Mouse (Mus musculus): ENCODE data around the gene 2310009B15Rik. TPM values are rescaled to one million over a fixed set of nuclear protein-coding genes. Genes with fewer than 3 reads are reported as not detected.

The 2310009B15Rik gene
- polyA plus RNA-seq, 1 experiment from 2014 or later = 33.6 TPM

Other genes starting within 250 kb of the 2310009B15Rik start
- gene Nek7, start 236.7 kb downstream of the 2310009B15Rik start, polyA plus RNA-seq (2015; fragmentation: Nextera tagmentation; extraction: Ambion mirVana) = 17.8 and 21.4 TPM in 2 replicates
- 124 and 139 TPM in 2 replicates for gene Lhx9, start 8.3 kb downstream of the 2310009B15Rik start, polyA plus RNA-seq (2015; fragmentation: Nextera tagmentation; extraction: Ambion mirVana)
- gene Dennd1b, start 106.6 kb upstream of the 2310009B15Rik start, polyA plus RNA-seq (2015; fragmentation: Nextera tagmentation; extraction: Ambion mirVana) = 11.9 and 12.7 TPM in 2 replicates